Mouse (Mus musculus) adrenal gland, adult 2 months (tissue): ENCODE results near the gene Mgat4b. TPM values are rescaled to one million over a fixed set of nuclear protein-coding genes. Genes with fewer than 3 reads are reported as not detected.

ENCODE experiments used
- DNase-seq: peaks from one replicate; pipeline ENCODE4 v3.0.0; 2021
- polyA plus RNA-seq: library from polyadenylated mRNA; depleted of rRNA; stranded (reverse); fragments of >200 nt; gene quantifications from 2 replicates; pipeline ENCODE4 v1.2.3, GENCODE M21; 2012
- total RNA-seq, 2 experiments: library from RNA; stranded (reverse); gene quantifications; 2 replicates each; pipeline ENCODE4 v1.2.3; 2021

Mgat4b gene
- total and polyA plus RNA-seq, 3 experiments = 119 to 361 (median 128) TPM

DNA sequence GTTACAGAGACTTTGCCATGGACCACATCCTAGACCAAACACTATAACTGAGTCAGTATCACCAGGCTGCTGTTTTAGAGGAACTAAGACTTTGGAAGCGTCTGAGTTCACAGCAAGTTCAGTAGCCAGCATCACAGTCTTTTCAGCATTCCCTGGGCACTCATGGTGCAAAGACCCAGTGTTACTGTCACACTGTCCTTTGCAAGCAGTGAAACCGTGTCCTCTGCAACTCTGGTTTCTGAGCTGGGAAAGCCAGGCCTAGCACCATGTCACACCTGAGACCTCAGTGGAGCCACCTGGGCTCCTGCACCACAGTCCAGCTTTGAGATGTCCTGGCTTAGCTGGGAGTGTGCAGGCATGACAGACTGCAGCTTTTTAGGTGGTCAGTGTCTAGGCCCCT is 11.8 kb upstream of the Mgat4b start:
- DNase-seq = no peak

DNA sequence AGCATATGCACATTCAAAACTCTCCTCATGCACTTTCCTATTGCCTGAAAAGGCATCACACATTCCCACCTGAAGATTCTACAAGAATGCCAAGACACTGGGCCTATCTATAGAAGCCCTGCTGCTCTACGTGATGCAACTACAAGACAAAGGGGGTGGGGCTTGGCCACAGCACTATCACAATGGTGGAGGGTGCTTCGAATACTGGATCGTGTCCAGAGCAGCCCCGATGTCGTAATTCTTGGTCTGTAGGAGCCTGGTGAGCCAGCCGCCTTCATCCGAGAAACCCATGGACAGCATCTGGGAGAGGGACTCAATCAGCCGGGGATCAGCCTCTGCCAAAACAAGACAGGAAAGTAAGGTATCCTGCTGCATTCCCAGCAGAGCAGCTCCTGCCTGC is 10.1 kb upstream of the Mgat4b start:
- DNase-seq = peak; percentile 53

DNA sequence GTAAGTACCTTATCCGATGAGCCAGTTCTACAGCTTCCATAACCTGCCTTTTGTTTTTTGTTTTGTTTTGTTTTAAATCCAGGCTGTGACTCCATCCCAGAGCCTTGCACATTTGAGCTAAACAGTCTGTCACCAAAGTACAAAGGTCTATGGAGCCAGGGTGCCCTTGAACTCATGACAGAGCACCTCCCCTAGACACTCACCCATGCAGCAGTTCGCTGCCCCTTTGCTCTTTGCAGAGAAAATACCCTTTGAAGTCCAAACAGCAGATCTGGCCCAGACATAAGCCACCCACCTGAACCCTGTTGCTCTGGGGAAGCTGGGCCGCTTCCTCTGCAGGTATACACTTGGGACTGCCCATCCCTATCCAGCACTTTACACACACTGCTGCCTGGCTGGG is 9.1 kb upstream of the Mgat4b start:
- peak; percentile 56 for DNase-seq

DNA sequence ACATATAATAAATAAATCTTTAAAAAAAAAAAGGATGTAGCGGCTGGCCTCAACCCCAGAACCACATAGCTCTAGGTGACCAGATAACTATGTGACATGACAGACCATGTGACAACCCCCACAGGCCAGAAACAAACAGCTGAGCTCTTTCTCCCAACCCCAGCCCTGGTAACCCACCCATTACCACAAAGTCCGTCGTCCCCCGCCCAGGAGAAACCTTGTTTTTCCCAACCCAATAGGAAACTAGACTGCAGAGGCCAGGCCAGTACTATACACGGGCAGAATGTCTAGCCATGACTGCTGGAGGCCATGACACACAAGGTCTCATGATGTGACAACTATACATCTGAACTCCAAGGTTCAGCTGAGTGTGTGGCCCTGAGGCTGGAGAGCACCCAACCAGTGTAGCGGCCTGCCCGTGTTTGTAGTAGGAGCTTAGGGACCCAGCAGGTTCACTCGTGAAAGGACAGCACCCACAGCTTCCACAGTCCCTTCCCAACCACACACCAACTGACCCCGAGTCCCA is 7.3 kb upstream of the Mgat4b start:
- DNase-seq = peak; percentile 45

DNA sequence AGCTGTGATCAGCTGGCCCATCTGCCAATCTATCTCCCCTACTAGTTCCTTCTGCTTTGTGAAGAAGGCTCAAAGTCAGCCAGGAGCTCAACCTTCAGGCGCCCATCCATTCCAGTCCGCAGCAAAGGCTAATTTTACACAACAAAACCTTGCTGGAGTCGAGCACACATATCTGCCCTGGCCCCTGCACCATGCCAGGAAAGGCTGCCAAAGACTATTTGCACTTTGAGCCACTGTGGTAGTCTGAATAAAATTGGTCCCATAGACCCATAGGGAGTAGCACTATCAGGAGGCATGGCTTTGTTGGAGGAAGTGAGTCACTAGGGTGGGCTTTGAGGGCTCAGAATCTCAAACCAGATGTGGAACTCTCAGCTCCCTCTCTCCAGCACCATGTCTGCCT is 5.3 kb upstream of the Mgat4b start:
- DNase-seq = peak; percentile 42

DNA sequence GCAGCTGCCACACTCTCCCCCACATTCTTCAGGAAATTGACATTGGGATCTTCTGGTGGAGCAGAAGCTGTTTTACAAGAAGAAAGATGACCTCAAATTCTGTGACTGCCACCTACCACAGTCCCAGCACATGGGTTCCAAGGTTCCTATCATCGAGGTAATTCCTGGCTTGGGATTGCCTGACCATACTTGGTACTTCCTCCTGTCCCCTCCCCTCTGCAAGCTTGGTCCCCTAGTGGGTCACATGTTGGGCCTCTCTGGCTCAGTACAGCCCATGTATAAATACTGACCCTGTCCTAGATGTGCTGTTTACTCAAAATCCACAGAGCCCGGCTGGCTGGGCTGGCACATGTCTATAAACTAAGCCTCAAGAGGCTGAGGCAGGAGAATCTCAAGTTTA is 4.7 kb upstream of the Mgat4b start:
- no peak for DNase-seq

DNA sequence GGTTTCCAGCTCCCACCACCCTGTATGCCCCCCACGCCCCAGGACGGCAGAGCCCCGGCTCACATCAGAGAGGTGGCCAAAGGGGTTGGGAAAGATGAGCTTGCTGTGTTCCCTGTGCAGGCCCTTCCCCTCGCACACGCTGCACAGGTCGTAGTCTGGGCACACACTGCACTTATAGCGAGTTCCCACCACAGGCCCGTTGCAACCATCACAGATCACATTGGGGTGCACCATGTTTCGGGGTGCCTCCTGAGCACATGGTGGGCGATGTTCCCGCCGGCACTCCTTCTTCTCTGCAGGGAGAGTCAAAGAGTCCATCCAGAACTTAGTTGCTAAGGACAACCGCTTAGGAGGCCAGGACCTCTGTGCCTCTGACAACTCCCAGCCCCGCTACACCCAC is 3.3 kb upstream of the Mgat4b start:
- DNase-seq = no peak

DNA sequence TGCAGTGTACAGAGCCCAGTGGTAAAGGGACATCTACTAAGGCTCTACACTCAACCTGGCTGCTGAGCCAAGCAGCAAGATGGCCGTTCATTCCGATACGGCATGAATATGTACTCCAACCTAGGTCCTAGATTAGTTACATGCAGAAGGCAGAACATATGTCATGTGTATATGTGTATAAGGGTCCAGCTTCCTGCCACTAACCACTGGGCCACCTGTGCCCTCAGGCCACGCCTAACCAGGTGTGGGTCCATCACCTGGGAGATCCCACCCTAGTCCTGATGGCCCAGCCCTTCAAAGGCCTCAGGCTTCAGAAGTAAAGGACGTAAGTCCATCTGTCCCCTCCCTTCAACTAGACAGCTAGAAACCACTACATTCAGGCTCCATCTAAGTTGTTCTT is 2.7 kb upstream of the Mgat4b start:
- no peak for DNase-seq

DNA sequence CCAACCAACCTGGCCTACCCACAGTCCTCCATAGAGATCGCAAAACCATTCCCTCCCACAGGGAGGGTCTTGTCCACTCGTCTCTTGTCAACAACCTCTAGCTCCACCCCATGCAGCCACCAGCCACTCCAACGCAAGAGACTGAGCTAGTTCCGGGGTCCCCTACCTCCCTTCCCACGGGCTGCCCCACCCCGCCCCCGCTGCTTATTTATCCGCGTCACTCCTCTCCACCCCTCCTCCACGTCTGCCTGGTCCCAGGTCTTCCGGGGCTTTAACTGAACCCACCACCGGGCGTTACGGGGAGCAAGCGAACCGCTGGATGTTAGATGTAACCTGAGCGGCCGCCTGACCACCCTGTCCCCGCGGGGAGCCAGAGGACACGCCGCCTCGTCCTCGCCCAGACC is 587 bp upstream of the Mgat4b start:
- peak; percentile 93 for DNase-seq

DNA sequence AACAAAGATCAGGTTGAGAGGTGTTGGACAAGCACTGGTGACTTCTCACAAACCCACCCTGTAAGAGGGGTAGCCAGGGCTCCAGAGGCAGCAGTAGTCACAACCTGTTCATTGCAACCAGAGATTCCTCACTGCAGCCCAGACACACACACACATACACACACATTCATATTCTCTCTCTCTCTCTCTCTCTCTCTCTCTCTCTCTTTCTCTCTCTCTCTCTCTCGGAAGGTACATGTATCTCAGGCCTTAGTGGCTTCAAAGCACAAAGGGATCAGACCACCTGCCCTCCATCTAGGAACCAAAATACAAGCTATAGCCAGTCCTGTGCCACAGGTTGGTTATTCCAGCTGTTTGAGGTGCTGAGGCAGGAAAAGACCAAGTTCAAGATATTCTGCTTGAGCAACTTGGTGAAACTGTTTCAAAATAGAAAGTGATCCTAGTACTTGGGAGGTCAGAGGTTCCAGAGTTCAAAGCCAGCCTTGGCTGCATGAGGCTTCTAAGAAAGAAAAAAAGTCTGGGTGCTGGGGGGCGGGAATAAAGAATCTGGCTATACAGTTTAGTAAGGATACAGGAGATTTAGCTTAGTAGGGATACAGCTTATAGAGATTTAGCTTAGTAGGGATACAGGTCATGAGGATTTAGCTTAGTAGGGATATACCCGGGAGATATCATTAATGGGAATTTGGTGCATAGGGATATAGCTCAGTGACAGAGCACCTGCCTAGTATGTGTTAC is 801 bp downstream of the Mgat4b start:
- no peak for DNase-seq

DNA sequence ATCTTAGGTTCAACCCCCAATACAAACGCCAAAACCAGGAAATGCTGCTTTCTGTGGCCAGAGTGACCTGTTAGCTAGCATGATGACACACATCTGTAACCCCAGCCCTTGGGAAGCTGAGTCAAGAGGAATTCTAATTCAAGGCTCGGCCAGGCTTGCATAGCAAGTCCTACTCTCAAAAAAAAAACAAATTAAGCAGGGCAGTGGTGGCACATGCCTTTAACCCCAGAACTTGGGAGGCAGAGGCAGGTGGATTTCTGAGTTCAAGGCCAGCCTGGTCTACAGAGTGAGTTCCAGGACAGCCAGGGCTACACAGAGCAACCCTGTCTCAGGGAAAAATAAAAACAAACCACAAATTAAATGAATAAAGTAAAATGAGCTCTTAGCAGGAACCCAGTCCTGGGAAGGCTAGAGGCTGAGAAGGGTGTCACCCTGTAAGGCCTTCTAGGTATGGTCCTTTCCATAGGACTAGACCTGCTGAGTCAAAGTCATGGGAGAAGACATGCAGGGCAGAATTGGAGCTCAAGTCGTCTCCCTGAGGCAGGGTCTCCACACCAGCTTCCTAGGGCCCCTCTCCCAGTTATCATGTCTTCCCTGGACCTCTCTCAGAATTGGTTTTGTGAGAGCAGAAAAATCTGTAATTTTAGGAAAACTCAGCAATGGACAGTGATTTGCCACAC is 1.5 kb downstream of the Mgat4b start:
- peak; percentile 77 for DNase-seq

DNA sequence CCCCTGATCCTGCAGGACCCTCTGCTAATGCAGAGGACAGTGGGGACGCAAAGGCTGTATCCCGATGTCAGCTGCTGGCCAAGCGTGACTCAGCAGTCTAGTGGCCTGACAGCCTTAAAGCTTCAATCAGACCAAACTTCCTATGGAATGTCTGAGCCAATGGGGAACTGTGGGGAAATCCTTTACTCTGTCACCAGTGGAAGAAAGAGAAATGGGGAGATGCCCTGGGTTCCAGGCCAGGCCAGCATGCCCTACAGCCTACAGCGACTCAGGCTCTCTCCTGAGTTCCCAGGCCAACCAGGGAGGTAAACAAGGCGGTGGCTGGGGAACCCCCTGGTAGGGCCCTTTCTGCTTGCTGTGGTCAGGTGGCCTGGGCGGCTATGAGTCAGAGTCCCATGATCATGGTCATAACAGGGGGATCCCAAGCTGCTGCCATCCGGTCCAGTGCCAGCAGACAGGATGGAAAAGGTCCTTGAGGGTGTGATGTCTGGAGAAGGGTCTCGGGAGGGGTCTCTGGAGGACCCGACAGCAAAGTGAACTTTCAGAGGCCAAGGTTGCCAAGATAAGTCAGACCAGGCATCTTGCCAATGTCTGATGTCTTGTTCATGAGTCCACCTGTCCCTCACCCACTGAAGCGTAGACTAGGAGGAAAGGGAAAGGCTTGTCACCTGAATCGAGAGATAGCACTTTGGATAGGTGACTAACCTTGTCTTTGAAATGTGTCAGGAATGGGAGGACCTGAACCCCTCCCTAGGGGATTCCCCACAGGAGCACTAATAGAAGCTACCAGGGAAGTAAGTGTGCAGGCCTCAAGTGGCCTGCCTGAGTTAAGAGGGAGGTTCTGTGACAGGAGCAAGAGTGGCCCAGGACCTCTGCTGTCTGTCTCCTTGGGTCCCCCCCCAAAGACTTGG is 2.4 kb downstream of the Mgat4b start:
- DNase-seq = peak; percentile 96

DNA sequence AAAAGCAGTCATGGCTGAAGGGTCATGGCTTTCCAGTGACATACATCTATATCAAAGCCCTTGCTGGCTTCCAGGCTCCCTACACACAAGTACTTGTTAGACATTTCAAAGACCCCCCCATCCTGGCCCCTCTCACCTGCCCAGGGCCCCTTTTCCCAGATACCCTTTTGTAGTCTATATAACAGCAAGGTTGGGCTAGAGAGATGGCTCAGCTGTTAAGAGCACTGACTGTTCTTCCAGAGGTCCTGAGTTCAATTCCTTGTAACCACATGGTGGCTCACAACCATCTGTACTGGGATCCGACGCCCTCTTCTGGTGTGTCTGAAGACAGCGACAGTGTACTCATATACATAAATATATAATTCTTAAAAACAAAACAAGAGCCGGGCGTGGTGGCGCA is 3.9 kb downstream of the Mgat4b start:
- no peak for DNase-seq

DNA sequence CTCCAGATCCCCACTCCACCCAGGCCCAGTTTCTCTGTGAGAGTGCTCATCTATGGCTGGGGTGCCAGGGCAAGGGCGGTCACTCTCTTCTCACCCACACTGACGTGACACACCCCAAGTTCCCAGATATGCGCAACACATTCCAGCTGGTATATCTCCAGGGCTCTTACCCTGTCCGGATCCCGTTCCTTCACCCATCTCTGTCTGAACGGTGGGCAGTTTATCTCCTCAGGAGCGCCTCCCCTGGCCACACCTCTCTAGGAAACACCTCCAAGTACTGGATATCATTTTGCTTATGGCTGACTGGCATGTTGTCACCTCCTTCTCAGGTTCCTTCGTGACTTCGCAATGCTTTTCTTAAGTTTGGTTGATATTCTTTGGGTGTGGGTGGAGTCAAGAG is 4.9 kb downstream of the Mgat4b start:
- DNase-seq = no peak

DNA sequence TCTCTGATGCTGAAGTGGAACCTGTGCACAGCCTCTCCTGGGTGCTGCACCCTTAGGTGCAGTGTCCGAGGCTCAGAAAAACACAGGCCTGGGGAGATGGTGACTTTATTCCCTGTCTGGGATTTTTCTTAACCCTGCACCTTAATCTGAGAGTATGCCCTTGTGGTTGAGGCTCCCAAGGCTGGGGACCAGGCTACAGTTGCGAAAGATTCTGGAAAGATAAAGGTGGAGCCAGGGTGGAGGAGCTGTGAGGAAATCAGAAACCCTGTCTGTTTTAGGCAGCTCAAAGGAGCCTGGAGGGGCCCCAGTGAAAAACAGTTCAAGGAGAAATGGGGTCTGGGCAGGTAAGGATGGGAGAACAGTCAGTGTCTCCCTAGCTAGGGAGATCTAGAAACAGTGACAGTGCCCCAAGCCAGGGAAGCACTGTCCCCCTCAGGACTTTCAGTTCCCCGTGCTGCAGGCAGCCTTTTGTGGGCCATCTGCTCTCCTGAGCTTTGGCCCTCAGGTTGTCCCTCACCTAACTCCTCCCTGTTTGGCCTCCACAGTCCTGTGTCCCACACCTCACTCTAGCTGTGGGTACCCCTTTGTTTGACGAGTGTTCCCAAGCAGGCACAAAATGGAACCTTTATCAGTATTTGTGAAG is 6.2 kb downstream of the Mgat4b start:
- DNase-seq = peak; percentile 79

DNA sequence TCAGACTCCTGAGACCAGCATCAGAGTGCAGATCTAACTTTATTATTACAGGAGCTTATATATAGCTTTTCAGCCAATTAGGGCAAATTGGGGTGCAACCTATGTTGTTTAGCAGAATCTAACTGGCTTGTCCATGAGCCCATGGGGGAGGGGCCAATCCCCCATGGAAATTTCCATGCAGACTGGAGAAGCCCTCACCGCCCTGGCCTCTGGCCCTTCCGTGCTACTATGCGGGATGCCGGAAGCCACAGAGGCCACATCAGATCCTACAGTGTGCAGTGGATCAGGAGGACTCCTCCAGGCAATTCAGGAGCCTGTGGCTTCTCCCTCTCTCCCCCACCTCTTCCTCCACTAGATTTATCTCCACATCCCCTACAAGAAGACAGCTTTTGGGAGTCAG is 7.1 kb downstream of the Mgat4b start:
- peak; percentile 70 for DNase-seq

DNA sequence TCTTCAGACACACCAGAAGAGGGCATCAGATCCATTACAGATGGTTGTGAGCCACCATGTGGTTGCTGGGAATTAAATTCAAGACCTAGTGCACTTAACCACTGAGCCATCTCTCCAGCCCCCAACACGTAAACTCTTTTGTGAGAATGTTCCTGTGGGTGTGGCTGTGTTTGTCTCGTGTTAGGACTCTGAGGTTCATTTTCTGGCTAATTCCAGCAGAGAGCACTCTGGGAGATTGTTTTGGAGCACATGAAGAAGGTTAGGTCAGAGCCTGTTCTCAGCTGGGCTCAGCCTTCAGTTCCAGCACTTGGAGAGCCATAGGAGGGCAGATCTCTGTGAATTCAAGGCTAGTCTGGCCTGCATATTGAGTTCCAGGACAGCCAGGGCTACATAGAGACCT is 9.1 kb downstream of the Mgat4b start:
- DNase-seq = no peak

DNA sequence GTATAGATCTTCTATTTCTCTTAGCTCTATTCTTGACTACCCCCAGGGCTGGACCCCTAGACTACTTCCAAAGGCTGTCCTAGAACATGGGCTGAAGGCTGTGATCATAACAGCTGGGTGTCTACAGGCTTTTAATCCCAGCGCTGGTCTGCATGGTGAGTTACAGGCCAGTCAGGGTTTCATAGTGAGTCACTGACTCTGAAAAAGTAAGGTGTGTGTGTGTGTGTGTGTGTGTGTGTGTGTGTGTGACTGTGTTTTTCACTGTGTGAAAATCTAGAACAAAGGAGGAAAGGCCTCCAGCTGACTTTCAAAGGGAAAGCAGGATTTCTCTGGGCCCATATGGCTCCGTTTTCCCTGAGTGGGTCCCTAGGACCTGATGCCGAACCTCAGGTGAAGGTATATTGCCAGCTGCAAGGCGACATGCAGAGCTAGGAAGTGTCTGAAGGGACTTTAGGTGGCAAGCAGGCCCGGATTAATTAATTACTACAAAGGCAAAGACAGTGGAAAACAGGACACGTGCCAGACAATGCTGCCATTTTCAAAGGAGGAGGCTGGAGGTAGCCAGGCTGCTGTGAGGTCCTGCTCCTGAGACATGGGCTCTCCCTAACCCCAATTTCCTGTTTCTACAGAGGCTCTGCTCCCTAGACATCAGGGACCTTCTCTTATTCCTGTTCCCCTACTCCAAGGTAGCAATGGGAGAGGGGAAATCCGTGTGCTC is 12.0 kb downstream of the Mgat4b start:
- no peak for DNase-seq

DNA sequence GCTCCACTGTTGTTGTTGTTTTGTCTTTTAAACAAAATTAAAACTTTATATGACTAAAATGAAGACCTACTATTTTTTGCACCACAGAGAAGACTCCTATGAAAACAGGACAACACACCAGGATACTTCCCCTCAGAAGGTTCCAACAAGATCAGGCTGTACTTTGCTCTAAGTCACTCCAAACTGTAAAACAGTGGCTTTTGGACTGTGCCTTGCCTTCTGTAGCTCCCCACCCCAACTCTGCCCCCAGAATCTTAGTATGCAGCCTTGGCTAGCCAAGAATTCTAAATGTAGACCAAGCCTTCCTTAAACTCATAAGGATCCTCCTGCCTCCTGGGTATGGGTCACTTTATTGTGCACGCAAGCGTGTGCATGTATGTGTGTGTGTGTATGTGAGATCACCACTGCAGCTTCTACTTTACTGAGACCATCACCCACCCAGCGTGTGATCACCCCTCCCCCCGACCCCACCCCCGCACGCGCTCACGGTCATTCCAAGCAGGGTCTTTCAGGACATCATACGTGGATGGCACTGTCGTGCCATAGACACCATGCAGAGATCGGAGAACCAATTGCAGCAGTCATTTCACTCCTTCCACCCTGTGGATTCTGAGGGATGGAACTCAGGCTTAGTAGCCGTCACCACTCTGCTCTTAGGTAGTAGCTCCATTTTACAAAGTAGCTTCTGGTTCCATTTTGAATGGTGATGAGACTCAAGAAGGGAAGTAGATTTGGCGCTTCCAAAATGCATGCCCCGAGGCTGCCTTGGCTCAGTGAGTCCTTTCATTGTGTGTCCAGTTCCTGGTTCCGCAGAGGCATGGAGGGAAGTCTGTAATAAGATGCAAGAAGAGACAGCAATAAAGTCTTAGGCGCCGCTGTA is 13.3 kb downstream of the Mgat4b start:
- no peak for DNase-seq
